Mouse (Mus musculus): ENCODE data around the gene Clpsl2. TPM values are rescaled to one million over a fixed set of nuclear protein-coding genes. Genes with fewer than 3 reads are reported as not detected.
A peak's percentile ranks its signal among the peaks of the same experiment; 100 is the strongest.

The Clpsl2 gene
- polyA plus RNA-seq (2014; fragmentation: Nextera tagmentation; extraction: Ambion mirVana) = not detected in 2 replicates

DNA sequence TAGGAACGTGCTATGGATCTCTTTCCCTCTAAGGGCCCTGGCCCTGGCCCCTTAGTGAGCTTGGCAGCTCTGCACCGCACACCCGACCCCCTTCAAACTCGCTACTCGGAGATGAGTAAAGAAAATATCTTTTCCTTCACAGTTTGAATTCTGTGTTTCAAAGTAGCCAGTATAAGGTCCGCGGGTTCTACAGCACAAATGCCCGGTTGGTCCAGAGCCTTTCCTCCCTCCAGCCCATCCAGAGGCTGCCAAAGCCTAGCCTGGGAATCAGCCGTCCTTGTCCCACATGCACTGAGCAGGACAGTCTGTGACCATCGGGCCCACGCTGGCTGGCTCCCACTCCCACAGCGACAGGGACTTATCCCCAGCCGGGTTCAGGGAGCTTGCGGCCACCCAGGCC is at the start of gene Clpsl2:
Clpsl2 (plus strand) TSS at position 301 of the 400 bp plus-strand sequence.
- WGBS = 81% methylated on average over 14 of the region's 14 CpGs
- no peak within 1 kb of the TSS for H3K9ac ChIP-seq
- H3K4me1 ChIP-seq (replicated peaks; ENCODE audit: control insufficient read depth, insufficient read depth, low read length) = no peaks in the 10 kb centered on the region
- no peak within 1 kb of the TSS for H3K4me3 ChIP-seq (replicated peaks; ENCODE audit: low read length)
- no peaks in the 10 kb centered on the region for H3K27me3 ChIP-seq (ENCODE audit: control insufficient read depth, insufficient read depth, low read length)
- H3K27ac ChIP-seq = no peak within 1 kb of the TSS
- DNase-seq (ENCODE audit: low spot score) (no peak), ATAC-seq (ENCODE audit: low FRiP score) (no peak)
- no peaks in the 10 kb centered on the region for H3K36me3 ChIP-seq (replicated peaks; ENCODE audit: control insufficient read depth, insufficient read depth)
- H3K9me3 ChIP-seq (ENCODE audit: control insufficient read depth, low read length) = no peaks in the 10 kb centered on the region
- H3K4me2 ChIP-seq (replicated peaks) = no peak within 1 kb of the TSS

DNA sequence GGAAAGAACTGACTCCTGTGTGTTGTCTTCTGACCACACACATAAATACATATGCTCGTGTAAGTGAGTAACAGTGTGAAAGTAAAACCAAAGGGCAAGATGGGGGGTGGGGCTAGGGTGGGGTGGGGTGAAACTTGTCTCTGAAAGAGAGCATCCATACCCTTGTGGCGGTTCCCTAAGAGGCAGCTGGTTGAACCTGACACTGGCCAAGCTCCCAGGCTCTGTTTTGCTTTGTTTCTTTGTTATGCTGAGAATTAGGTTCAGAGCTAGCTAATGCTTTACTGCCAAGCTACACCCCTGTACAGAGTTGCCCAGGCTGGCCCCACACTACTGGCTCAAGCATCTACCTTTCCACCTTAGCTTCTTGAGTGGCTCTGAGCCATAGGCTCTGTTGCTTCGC is 48.7 kb upstream of the Clpsl2 start:
- H3K27ac ChIP-seq = no peak overlapping the region
- peaks cover 3% of the 10 kb centered on the region; the same call in 1 of the 2 replicates for H3K9me3 ChIP-seq (ENCODE audit: control insufficient read depth, low read length)
- H3K4me3 ChIP-seq (replicated peaks; ENCODE audit: low read length) = no peak overlapping the region
- no peak for DNase-seq (ENCODE audit: low spot score)
- no peaks in the 10 kb centered on the region for H3K36me3 ChIP-seq (replicated peaks; ENCODE audit: control insufficient read depth, insufficient read depth)
- H3K4me2 ChIP-seq (replicated peaks) = no peak overlapping the region
- no peak overlapping the region for H3K9ac ChIP-seq
- 83% methylated on average over 3 of the region's 3 CpGs for WGBS
- H3K27me3 ChIP-seq (ENCODE audit: control insufficient read depth, insufficient read depth, low read length) = no peaks in the 10 kb centered on the region
- H3K4me1 ChIP-seq (replicated peaks; ENCODE audit: control insufficient read depth, insufficient read depth, low read length) = no peaks in the 10 kb centered on the region
- ATAC-seq (ENCODE audit: low FRiP score) = no peak

DNA sequence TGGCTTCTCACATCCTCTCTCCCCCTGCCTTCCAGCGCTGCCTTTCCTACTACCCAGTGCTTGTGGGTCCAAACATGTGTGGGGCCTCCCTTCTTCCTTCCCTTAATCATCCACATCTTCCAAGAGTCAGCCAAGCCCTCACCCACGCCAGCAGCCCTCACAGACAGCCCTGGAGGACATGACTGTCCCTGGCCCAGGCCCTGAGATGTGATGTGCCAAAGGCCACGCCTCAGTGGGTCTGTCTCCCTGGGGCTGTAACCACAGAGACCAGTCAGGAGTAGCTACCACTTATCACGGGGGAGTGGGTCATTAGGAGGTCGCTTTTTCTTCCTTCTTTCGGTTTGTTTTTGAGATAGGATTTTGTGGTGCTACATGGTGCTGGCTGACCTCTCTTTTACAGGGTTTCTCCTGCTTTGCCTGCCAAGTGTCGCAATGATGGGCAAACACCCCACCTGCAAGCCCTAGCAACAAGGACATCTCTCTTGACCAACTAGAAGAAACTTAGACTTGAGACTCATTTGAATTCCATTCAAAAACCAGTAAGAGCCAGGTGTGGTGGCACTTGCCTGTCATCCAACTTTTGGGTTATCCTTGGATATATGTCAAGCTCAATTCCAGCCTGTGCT is 46.9 kb upstream of the Clpsl2 start:
- 71% methylated on average over 7 of the region's 7 CpGs for WGBS

DNA sequence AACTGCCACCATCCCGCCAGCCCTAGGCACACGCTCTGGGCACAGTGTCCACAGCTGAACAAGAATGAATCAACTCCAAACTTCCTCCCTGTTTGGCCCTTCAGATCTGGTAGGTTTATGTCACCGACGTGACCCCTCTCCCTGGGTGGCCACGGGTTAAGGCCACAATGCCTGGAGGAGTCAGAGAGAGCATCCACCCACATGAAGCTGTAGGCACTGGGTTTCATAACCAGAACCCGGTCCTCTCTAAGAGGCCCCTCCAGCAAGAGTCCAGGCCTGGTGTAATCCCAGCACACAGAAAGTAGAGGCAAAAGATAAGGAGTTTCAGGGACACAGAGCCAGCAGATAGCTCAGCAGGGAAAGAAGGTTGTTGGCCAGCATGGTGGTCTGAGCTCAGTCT is 45.0 kb upstream of the Clpsl2 start:
- Histone ChIP-seq H3K27ac (no peak overlapping the region), H3K9ac (no peak overlapping the region), H3K4me3 (replicated peaks; ENCODE audit: low read length) (no peak overlapping the region), H3K4me1 (replicated peaks; ENCODE audit: control insufficient read depth, insufficient read depth, low read length) (no peaks in the 10 kb centered on the region), H3K4me2 (replicated peaks) (no peak overlapping the region), H3K9me3 (ENCODE audit: control insufficient read depth, low read length) (no peaks in the 10 kb centered on the region), H3K27me3 (ENCODE audit: control insufficient read depth, insufficient read depth, low read length) (no peaks in the 10 kb centered on the region), H3K36me3 (replicated peaks; ENCODE audit: control insufficient read depth, insufficient read depth) (no peaks in the 10 kb centered on the region)
- no peak for ATAC-seq (ENCODE audit: low FRiP score)
- no peak for DNase-seq (ENCODE audit: low spot score)
- 72% methylated on average over 6 of the region's 6 CpGs for WGBS

More for the DNA sequence above, 46.9 kb upstream of the Clpsl2 start:
- H3K9ac ChIP-seq = no peak overlapping the region
- no peak overlapping the region for H3K4me2 ChIP-seq (replicated peaks)
- H3K27me3 ChIP-seq (ENCODE audit: control insufficient read depth, insufficient read depth, low read length) = no peaks in the 10 kb centered on the region
- no peak overlapping the region for H3K27ac ChIP-seq
- H3K4me1 ChIP-seq (replicated peaks; ENCODE audit: control insufficient read depth, insufficient read depth, low read length) = no peaks in the 10 kb centered on the region
- no peaks in the 10 kb centered on the region for H3K36me3 ChIP-seq (replicated peaks; ENCODE audit: control insufficient read depth, insufficient read depth)
- DNase-seq (ENCODE audit: low spot score) = no peak
- H3K9me3 ChIP-seq (ENCODE audit: control insufficient read depth, low read length) = no peaks in the 10 kb centered on the region
- no peak overlapping the region for H3K4me3 ChIP-seq (replicated peaks; ENCODE audit: low read length)
- ATAC-seq (ENCODE audit: low FRiP score) = no peak

DNA sequence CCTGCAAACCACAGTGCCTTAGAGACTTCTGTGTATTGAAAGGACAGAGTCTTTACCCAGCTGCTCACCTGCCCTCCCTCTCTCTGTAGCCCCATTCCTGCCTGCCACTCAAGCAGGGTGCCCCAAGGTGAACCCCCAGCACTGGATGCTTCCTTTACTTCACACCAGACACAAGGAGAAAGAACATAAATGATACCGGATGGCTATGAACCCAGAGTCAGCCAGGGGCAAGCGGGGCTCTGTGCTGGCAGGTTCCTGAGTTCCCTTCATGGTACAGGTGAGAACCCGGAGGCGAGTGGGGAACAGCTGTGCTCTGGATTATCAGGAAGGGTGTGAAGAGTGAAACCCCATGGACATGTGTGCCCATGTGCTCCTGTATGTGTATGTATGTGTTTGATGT is 43.6 kb upstream of the Clpsl2 start:
- Histone ChIP-seq H3K9me3 (ENCODE audit: control insufficient read depth, low read length) (no peaks in the 10 kb centered on the region), H3K36me3 (replicated peaks; ENCODE audit: control insufficient read depth, insufficient read depth) (no peaks in the 10 kb centered on the region), H3K4me2 (replicated peaks) (no peak overlapping the region), H3K27ac (no peak overlapping the region), H3K27me3 (ENCODE audit: control insufficient read depth, insufficient read depth, low read length) (no peaks in the 10 kb centered on the region), H3K4me3 (replicated peaks; ENCODE audit: low read length) (no peak overlapping the region), H3K9ac (no peak overlapping the region), H3K4me1 (replicated peaks; ENCODE audit: control insufficient read depth, insufficient read depth, low read length) (peaks cover 3% of the 10 kb centered on the region; the same call in 1 of the 2 replicates)
- DNase-seq (ENCODE audit: low spot score) (no peak), ATAC-seq (ENCODE audit: low FRiP score) (no peak)
- 89% methylated on average over 4 of the region's 4 CpGs for WGBS

DNA sequence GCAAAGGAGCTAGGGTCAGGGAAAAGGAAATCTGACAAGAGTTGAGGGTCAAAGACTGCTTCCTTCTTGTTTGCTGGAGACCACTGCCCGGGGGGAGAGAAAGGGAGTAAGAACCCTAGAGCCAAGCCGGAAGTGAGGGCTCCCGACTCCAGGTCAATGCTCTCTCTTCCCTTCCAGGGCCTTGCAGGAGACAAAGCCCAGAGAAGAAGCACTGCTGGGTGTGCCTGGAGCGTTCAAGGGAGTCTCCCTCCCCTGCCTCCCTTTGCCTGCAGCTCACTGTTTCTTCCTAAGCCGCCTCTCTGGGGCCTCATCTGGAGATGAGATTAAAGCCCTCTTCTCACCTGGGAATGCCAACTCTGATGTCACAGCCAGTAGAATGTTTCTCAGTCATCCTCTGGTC is 42.3 kb upstream of the Clpsl2 start:
- H3K9me3 ChIP-seq (ENCODE audit: control insufficient read depth, low read length) = no peaks in the 10 kb centered on the region
- H3K4me2 ChIP-seq (replicated peaks) = no peak overlapping the region
- H3K4me1 ChIP-seq (replicated peaks; ENCODE audit: control insufficient read depth, insufficient read depth, low read length) = peaks cover 4% of the 10 kb centered on the region; the same call in 1 of the 2 replicates
- DNase-seq (ENCODE audit: low spot score) = no peak
- H3K9ac ChIP-seq = no peak overlapping the region
- WGBS = 33% methylated on average over 5 of the region's 5 CpGs
- H3K4me3 ChIP-seq (replicated peaks; ENCODE audit: low read length) = no peak overlapping the region
- H3K27me3 ChIP-seq (ENCODE audit: control insufficient read depth, insufficient read depth, low read length) = no peaks in the 10 kb centered on the region
- no peaks in the 10 kb centered on the region for H3K36me3 ChIP-seq (replicated peaks; ENCODE audit: control insufficient read depth, insufficient read depth)
- H3K27ac ChIP-seq = no peak overlapping the region
- no peak for ATAC-seq (ENCODE audit: low FRiP score)

DNA sequence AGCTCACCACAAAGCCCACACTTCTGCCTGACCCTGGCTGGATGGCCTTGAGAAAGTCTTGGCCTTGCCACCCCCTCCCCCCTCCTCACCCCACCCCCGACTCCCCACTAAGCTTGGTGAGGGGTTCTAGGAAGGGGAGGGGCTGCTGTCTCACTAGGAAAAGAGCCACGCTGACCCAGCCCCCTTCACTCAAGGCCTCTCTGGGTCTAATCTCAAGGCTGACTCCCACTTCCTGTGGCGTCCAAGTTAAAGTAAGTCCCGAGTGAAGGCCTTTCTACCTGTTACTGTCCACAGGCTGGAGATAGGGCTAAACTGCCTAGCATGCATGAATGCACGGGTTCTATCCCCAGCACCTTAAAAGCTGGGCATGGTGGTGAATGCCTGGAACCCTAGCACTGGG is 41.7 kb upstream of the Clpsl2 start:
- WGBS = 39% methylated on average over 5 of the region's 5 CpGs
- Histone ChIP-seq H3K27ac (no peak overlapping the region), H3K4me3 (replicated peaks; ENCODE audit: low read length) (no peak overlapping the region), H3K9me3 (ENCODE audit: control insufficient read depth, low read length) (no peaks in the 10 kb centered on the region), H3K4me1 (replicated peaks; ENCODE audit: control insufficient read depth, insufficient read depth, low read length) (peaks cover 4% of the 10 kb centered on the region; the same call in 1 of the 2 replicates), H3K27me3 (ENCODE audit: control insufficient read depth, insufficient read depth, low read length) (no peaks in the 10 kb centered on the region), H3K9ac (no peak overlapping the region), H3K4me2 (replicated peaks) (no peak overlapping the region), H3K36me3 (replicated peaks; ENCODE audit: control insufficient read depth, insufficient read depth) (no peaks in the 10 kb centered on the region)
- no peak for DNase-seq (ENCODE audit: low spot score)
- no peak for ATAC-seq (ENCODE audit: low FRiP score)

DNA sequence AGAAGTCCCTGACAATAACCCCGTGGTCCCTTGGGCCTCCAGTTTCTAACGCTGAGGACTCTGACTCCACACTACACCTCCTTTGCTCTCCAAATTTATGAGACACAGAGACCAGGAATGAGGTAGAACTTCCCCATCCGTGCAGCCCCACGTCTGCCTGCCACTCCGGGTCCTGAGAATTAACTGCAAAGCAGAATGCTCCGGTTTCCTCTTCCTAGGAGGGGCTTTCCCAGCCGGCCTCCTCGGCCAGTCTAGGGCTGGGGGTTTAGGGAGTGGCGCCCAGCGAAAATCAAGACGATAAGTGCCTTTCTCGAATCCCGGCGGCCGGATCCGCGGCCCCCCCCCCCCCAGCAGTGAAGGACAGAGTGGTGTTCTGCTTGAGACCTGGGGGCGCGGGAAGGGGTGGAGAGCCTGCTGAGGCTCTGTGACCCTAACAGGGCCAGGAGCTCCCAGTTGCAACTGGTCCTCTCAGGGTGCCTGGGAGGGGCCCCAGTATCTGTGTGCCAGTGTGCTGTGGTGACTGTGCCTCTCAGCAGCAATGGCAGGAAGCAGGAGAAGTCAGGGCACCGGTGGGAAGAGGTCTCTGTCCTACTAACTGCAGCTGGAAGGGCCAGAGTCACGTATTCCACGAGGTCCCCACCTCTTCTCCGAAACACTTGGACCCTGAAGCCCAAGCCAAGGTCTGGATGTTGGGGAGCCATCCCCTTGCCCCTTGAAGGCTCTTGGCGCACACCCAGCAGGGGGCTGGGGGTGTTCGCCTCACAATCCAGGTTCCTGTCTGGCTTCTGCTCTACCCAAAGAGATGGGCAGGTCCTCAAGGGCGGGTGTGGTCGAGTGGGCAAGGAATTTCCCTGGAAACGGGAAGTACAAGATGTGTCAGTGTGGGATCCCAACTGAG is 38.5 kb upstream of the Clpsl2 start:
- no peaks in the 10 kb centered on the region for H3K36me3 ChIP-seq (replicated peaks; ENCODE audit: control insufficient read depth, insufficient read depth)
- H3K9me3 ChIP-seq (ENCODE audit: control insufficient read depth, low read length) = no peaks in the 10 kb centered on the region
- no peaks in the 10 kb centered on the region for H3K27me3 ChIP-seq (ENCODE audit: control insufficient read depth, insufficient read depth, low read length)
- peaks cover 4% of the 10 kb centered on the region; the same call in 1 of the 2 replicates for H3K4me1 ChIP-seq (replicated peaks; ENCODE audit: control insufficient read depth, insufficient read depth, low read length)
- H3K27ac ChIP-seq = no peak overlapping the region
- no peak overlapping the region for H3K4me3 ChIP-seq (replicated peaks; ENCODE audit: low read length)
- H3K4me2 ChIP-seq (replicated peaks) = peak overlapping the region; percentile 19; the same call in 1 of the 2 replicates
- no peak overlapping the region for H3K9ac ChIP-seq
- no peak for ATAC-seq (ENCODE audit: low FRiP score)
- 5% methylated on average over 28 of the region's 28 CpGs for WGBS
- no peak for DNase-seq (ENCODE audit: low spot score)

All from hindbrain, embryonic 14.5 days (tissue).